Mouse (Mus musculus) retina, embryonic 14.5 days (tissue): ENCODE data around the gene Imp4.

Source experiments
- DNase-seq: peaks from one replicate; pipeline ENCODE4 v3.0.0-alpha.2; 2015; ENCODE audit warnings: low spot score

Gene Imp4

GRCm38 (mm10) chr1:34460061-34460441, 20.4 kb downstream of the Imp4 start:
- DNase-seq, result no peak

GRCm38 (mm10) chr1:34462766-34463165, 23.1 kb downstream of the Imp4 start:
- DNase-seq, result peak; percentile 75

- no peak for DNase-seq
These were observed 24.7 kb downstream of the Imp4 start for GRCm38 (mm10) chr1:34464310-34464817.

GRCm38 (mm10) chr1:34465445-34465844, 25.8 kb downstream of the Imp4 start:
- DNase-seq, result no peak

GRCm38 (mm10) chr1:34468051-34468450, 28.4 kb downstream of the Imp4 start:
- DNase-seq, result no peak

- DNase-seq, result no peak
These were observed 28.8 kb downstream of the Imp4 start for GRCm38 (mm10) chr1:34468500-34468899.

- DNase-seq, result no peak
These were observed 30.1 kb downstream of the Imp4 start for GRCm38 (mm10) chr1:34469801-34470200.

- peak; percentile 52 for DNase-seq
These were observed 33.0 kb downstream of the Imp4 start for GRCm38 (mm10) chr1:34472427-34473300.

GRCm38 (mm10) chr1:34478891-34479655, 39.4 kb downstream of the Imp4 start:
- no peak for DNase-seq

GRCm38 (mm10) chr1:34480801-34481200, 41.1 kb downstream of the Imp4 start:
- no peak for DNase-seq

GRCm38 (mm10) chr1:34481920-34482669, 42.4 kb downstream of the Imp4 start:
- no peak for DNase-seq

- DNase-seq, result no peak
These were observed 44.8 kb downstream of the Imp4 start for GRCm38 (mm10) chr1:34484470-34484869.

GRCm38 (mm10) chr1:34485461-34486188, 46.0 kb downstream of the Imp4 start:
- peak; percentile 46 for DNase-seq

- DNase-seq, result no peak
These were observed 47.7 kb downstream of the Imp4 start for GRCm38 (mm10) chr1:34487383-34487782.

- no peak for DNase-seq
These were observed 50.3 kb downstream of the Imp4 start for GRCm38 (mm10) chr1:34489852-34490541.

GRCm38 (mm10) chr1:34491480-34491879, 51.8 kb downstream of the Imp4 start:
- DNase-seq, result no peak
